Mouse (Mus musculus) CH12F3 (cell line): ENCODE measurements around the gene Dtnb.
"Not testable (repeated sequence)": the region's sequence is repeated elsewhere in the genome, so short reads cannot be mapped to it uniquely, and the experiment has no call there.

Source experiments
- in situ Hi-C: fragments of 300-500 bp; cut with MboI; formaldehyde crosslinking; loops from 2 replicates; pipeline ENCODE4 v1.14.3; 2020; ENCODE audit warnings: low sequenced_read_pairs

Dtnb gene

GRCm38 (mm10) chr12:3657786-3658185, 85.6 kb downstream of the Dtnb start:
- in situ Hi-C loops: no loop called here

- in situ Hi-C loops: loop anchor here (10.0 kb wide), 1 partner anchor 415 kb away; no protein-coding TSS in a partner anchor
These were observed 87.6 kb downstream of the Dtnb start for GRCm38 (mm10) chr12:3659554-3660311.

GRCm38 (mm10) chr12:3660985-3661635, 88.9 kb downstream of the Dtnb start:
- in situ Hi-C loops: loop anchor here (10.0 kb wide), 1 partner anchor 414 kb away; no protein-coding TSS in a partner anchor

DNA sequence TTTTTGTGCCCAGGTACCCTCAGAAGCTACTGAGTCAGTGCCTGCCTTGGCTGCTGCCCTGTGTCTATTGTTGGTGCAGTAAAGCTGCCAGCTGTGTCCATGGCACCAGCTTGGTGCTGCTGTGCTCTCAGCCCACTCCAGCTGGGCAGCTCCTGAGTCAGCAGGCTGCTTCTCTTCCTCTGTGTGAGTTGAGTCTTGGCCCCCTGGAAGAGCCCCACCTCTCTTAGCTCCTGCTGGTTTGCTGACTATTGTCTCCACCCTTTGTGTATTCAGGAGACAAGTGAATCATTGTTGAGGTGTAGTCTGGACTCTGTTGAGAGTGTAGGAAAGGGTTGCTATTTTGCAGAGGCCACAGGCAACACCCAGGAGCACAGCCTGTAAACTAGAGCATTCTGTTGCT, 90.5 kb downstream of the Dtnb start:
- in situ Hi-C loops: loop anchor here (10.0 kb wide), 1 partner anchor 412 kb away; no protein-coding TSS in a partner anchor

GRCm38 (mm10) chr12:3663386-3663785, 91.2 kb downstream of the Dtnb start:
- in situ Hi-C loops: loop anchor here (10.0 kb wide), 1 partner anchor 411 kb away; no protein-coding TSS in a partner anchor

DNA sequence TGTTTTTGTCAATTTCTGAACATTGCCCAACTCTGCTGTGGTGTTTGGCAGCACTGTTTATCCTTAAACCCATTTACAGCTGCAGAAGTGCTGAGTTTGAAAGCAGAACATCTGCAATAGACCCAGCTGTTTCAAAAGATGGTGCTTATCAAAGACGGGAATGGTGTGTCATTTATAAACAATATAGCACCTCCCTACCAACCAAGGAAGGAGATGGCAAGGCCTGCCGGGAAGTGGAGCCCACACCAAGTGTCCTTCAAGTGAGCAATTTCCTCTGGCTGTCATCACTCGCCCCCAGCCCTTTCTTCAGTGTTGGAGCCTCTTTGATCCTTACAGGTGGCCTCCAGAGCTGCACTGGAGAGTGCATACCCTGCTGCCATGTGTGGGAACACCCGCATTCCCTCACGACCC, 97.8 kb downstream of the Dtnb start:
- in situ Hi-C loops: loop anchor here (10.0 kb wide), 1 partner anchor 405 kb away; no protein-coding TSS in a partner anchor

GRCm38 (mm10) chr12:3671117-3671516, 98.9 kb downstream of the Dtnb start:
- in situ Hi-C loops: no loop called here

DNA sequence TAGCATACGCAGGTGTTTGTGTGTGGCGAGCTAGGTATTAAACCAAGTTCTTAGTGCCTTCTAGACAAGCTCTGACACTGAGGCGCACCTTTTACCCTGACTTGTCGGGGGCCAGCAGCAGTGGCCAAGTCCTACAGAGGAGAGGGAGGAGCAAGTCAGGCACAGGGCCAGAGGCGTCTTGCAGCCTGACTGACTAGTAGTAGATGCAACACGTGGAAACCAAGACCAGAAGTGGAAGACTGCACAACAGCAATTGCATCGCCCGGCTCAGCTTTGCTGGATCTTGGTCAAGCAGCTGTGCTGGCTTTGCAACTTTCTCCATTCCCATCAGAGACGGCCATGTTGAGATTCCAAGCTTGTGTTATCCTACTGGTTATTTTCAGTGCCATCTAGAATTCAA, 100.6 kb downstream of the Dtnb start:
- in situ Hi-C loops: no loop called here

- in situ Hi-C loops: no loop called here
These were observed 101.7 kb downstream of the Dtnb start for GRCm38 (mm10) chr12:3673886-3674285.

GRCm38 (mm10) chr12:3674913-3675312, 102.7 kb downstream of the Dtnb start:
- in situ Hi-C loops: no loop called here

DNA sequence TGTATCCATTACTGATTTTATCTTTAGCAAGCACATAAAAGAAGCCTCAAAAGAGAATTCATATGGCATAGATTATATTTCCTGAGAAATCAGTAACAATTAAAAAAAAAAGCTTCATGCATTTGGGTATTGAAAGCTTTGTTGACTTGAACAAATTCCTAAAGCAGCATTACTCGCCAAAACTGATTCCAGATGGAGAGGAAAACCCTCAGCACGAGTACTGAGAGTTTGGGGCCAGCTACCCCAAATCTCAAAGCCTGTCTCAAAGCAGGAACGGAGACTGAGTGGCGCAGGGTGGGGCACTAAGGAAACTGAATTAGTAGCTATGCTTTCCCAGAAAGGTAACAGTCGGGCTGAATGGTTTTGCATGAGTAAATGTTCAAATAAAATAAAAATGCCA, 108.5 kb downstream of the Dtnb start:
- in situ Hi-C loops: no loop called here

DNA sequence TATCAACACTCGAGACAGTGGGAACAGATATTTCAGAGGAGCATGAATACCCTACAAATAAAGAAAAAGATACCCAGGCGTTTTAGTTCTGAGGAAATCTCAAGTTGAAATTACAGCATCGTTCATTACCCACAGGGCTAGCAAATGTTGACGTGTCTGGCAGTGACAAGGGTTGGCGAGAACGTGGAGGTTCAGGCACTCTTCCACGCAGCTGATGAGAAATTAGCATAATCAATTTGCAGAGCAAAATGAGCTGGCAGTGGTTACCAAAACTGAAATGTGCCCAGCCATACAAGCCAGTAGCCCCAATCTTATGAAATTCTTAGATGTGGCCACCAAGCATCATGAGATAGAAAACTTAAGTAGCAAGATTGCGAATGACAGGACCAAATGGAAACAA, 110.9 kb downstream of the Dtnb start:
- in situ Hi-C loops: no loop called here

GRCm38 (mm10) chr12:3686419-3686940, 114.3 kb downstream of the Dtnb start:
- in situ Hi-C loops: no loop called here

- in situ Hi-C loops: not testable (repeated sequence)
These were observed 118.8 kb downstream of the Dtnb start for GRCm38 (mm10) chr12:3690926-3691529.

GRCm38 (mm10) chr12:3692795-3693392, 120.7 kb downstream of the Dtnb start:
- in situ Hi-C loops: no loop called here

DNA sequence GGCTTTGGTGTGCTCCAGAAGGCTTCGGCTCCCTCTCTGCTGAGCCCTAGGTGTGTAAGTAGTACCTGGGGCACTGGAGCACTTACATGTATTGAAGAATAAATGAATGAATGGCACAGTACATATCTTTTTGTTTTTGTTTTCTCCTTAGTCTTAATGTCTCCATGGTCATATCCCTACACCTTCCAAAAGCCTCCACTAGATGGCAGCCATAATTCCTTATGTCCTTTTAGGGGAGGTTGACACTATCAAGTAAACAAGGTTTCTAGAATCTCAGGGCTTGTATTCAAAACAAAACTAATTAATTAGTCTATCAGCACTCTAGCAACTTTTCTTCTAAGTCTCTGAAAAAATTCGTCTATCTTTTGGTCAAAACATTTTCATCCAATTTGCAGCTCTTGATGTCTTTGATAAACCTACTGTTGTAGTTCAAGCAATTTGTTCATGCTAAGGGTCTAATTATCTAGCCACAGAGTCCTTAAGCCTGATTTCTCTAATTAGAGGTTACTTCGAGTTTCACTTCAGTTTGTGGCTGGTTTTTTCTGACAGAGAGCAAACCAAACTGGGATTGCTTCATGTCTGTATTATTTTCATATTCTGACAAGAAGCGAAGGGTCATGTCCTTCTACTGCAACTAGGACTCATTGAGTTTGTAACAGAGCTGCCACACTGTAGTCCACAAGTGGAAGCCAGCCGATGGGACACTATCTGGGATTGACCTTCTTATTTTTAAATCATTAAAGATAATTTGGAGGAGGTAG, 123.7 kb downstream of the Dtnb start:
- in situ Hi-C loops: no loop called here

DNA sequence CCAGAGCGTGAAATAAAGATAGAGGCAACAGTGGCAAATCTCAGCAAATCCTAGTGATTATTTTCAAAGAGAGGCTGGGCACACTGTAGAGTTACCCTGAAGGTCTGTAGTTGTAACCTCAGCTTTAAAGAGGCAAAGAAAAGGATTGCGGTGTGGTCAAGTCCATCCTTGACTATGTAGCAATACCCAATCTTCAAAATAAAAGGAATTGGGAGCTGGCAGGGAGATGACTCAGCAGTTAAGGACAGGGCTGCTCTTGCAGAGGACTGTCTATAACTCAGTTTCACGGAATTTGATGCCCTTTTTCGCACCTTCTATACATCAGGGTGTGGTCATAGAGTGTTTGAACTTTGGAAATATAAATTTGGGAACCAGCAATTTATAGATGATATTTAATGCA, 128.3 kb downstream of the Dtnb start:
- in situ Hi-C loops: no loop called here

- in situ Hi-C loops: no loop called here
These were observed 130.7 kb downstream of the Dtnb start for GRCm38 (mm10) chr12:3702903-3703302.

DNA sequence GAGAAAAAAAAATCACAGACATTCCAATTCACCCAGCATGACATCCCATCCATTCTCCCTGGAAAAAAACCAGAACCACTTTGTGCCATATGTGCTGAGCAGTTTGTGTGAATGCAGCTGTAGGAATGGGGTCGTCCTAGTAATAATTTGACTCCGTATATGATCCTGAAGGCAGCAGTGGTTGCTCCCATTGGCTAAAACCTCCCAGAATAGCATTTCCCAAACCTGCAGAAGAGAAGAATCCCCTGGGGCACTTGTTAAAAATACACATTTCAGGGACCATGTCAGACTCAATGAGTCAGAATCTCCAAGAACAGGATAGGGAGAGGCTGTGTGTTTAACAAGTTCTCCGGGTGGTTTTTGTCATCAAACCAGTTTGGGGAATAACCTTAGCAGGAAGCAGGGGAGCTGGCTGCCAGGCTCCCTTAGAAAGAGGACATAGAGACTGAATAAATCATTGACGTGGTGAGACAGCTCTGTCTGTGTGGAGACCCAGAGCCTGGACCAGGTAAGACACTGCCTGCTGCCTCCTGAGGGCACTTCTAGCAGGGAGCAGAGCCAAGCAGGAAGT, 147.1 kb downstream of the Dtnb start:
- in situ Hi-C loops: no loop called here

DNA sequence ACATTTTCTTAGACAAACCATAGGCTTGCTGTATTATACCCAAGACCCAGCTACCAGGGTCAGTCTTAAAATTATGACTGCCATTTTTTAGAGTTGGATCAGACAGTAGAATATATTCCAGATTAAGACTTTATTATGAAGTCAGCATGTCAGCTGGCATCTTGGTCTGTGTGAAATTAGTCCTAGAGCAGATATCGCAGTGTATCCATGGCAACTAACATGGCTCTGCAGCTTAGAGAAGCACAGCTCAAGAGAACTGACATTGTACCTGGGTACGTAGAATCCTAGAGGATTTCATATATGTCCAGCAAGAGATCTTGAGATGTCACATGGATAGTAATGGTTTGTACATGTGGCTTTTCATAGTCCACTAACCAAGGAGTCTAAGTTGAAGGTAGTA, 148.3 kb downstream of the Dtnb start:
- in situ Hi-C loops: no loop called here
